Mouse (Mus musculus) limb, embryonic 15.5 days (tissue): Measurements from ENCODE around the gene Casp1. TPM values are rescaled to one million over a fixed set of nuclear protein-coding genes. Genes with fewer than 3 reads are reported as not detected.

ENCODE experiments used
- ATAC-seq: fragments of 200-750 bp; cut with Nextera tagmentation; 2 replicates; pipeline ENCODE4 v1.8.0; 2017; ENCODE audit warnings: low read depth, moderate TSS enrichment; ENCODE audit not compliant: insufficient number of reproducible peaks, low FRiP score, low TSS enrichment
- H3K27ac ChIP-seq: fragments of 300-500 bp; sonication (generic); 2 replicates; pipeline ENCODE4 v1.5.1; 2015; ENCODE audit warnings: moderate library complexity, mild to moderate bottlenecking, inconsistent platforms
- H3K27me3 ChIP-seq: fragments of 300-500 bp; sonication (generic); 2 replicates; pipeline ENCODE4 v1.6.1; 2015; ENCODE audit warnings: inconsistent platforms
- H3K36me3 ChIP-seq: fragments of 300-500 bp; sonication (generic); 2 replicates; pipeline ENCODE4 v1.6.1; 2015; ENCODE audit warnings: inconsistent platforms
- H3K4me1 ChIP-seq: fragments of 300-500 bp; sonication (generic); 2 replicates; pipeline ENCODE4 v1.6.1; 2015; ENCODE audit warnings: inconsistent platforms
- H3K4me2 ChIP-seq: fragments of 300-500 bp; sonication (generic); 2 replicates; pipeline ENCODE4 v1.6.1; 2015; ENCODE audit warnings: mild to moderate bottlenecking, inconsistent platforms
- H3K4me3 ChIP-seq: fragments of 300-500 bp; sonication (generic); 2 replicates; pipeline ENCODE4 v1.5.1; 2015; ENCODE audit warnings: mild to moderate bottlenecking, inconsistent platforms
- H3K9ac ChIP-seq: fragments of 300-500 bp; sonication (generic); 2 replicates; pipeline ENCODE4 v1.6.1; 2015; ENCODE audit warnings: inconsistent platforms
- H3K9me3 ChIP-seq: fragments of 300-500 bp; sonication (generic); 2 replicates; pipeline ENCODE4 v1.6.1; 2016; ENCODE audit warnings: inconsistent platforms
- WGBS: fragments of 180-500 bp; shearing (Covaris S2); methylation state at CpG from one replicate; pipeline ENCODE4 v1.1.7; 2015; 5-methylcytosine and 5-hydroxymethylcytosine counted together
- polyA plus RNA-seq: library from polyadenylated mRNA; unstranded; fragments of >200 nt; fragmentation: Nextera tagmentation; extraction: Ambion mirVana; gene quantifications from 2 replicates; pipeline ENCODE4 v1.2.1, GENCODE M21; 2015

Casp1 gene
- polyA plus RNA-seq = 5.1 and 5.9 TPM in 2 replicates

- H3K4me3 ChIP-seq = no peak within 1 kb of the TSS
- H3K4me1 ChIP-seq = no peaks in the 10 kb centered on the region
- no peak for ATAC-seq
- no peak within 1 kb of the TSS for H3K27ac ChIP-seq
- H3K36me3 ChIP-seq = no peaks in the 10 kb centered on the region
- H3K9me3 ChIP-seq = no peaks in the 10 kb centered on the region
- H3K27me3 ChIP-seq = no peaks in the 10 kb centered on the region
- H3K4me2 ChIP-seq = no peak within 1 kb of the TSS
- H3K9ac ChIP-seq = no peak within 1 kb of the TSS
- 70% methylated on average over 11 of the region's 11 CpGs for WGBS
Observed at GRCm38 (mm10) chr9:5298329-5299131, at the start of gene Casp1. Casp1 (plus strand) TSS chr9:5298517.

- ATAC-seq = no peak
- WGBS = 53% methylated on average over 2 of the region's 2 CpGs
- Histone ChIP-seq H3K9ac (no peak overlapping the region), H3K27me3 (no peaks in the 10 kb centered on the region), H3K4me2 (no peak overlapping the region), H3K36me3 (no peaks in the 10 kb centered on the region), H3K4me3 (no peak overlapping the region), H3K9me3 (no peaks in the 10 kb centered on the region), H3K27ac (no peak overlapping the region), H3K4me1 (no peaks in the 10 kb centered on the region)
Observed at GRCm38 (mm10) chr9:5263951-5264475, 34.3 kb upstream of the Casp1 start.

GRCm38 (mm10) chr9:5270274-5270673, 28.0 kb upstream of the Casp1 start:
- Histone ChIP-seq H3K4me3 (no peak overlapping the region), H3K4me2 (no peak overlapping the region), H3K27me3 (no peaks in the 10 kb centered on the region), H3K36me3 (no peaks in the 10 kb centered on the region), H3K27ac (no peak overlapping the region), H3K4me1 (no peaks in the 10 kb centered on the region), H3K9ac (no peak overlapping the region), H3K9me3 (no peaks in the 10 kb centered on the region)
- no peak for ATAC-seq
- 71% methylated on average over 2 of the region's 2 CpGs for WGBS

GRCm38 (mm10) chr9:5270884-5271283, 27.4 kb upstream of the Casp1 start:
- no peak overlapping the region for H3K9ac ChIP-seq
- H3K27me3 ChIP-seq = no peaks in the 10 kb centered on the region
- H3K4me3 ChIP-seq = no peak overlapping the region
- H3K36me3 ChIP-seq = no peaks in the 10 kb centered on the region
- H3K4me1 ChIP-seq = no peaks in the 10 kb centered on the region
- H3K4me2 ChIP-seq = no peak overlapping the region
- no peak overlapping the region for H3K27ac ChIP-seq
- H3K9me3 ChIP-seq = no peaks in the 10 kb centered on the region
- ATAC-seq = no peak
- 10% methylated on average over 1 of the region's 1 CpGs for WGBS

- Histone ChIP-seq H3K9ac (no peak overlapping the region), H3K4me2 (no peak overlapping the region), H3K4me1 (no peaks in the 10 kb centered on the region), H3K27me3 (no peaks in the 10 kb centered on the region), H3K4me3 (no peak overlapping the region), H3K36me3 (no peaks in the 10 kb centered on the region), H3K27ac (no peak overlapping the region), H3K9me3 (no peaks in the 10 kb centered on the region)
- ATAC-seq = no peak
- WGBS = 69% methylated on average over 6 of the region's 6 CpGs
Observed at GRCm38 (mm10) chr9:5271334-5271845, 26.9 kb upstream of the Casp1 start.

GRCm38 (mm10) chr9:5286071-5286470, 12.2 kb upstream of the Casp1 start:
- 34% methylated on average over 2 of the region's 2 CpGs for WGBS
- ATAC-seq = no peak

GRCm38 (mm10) chr9:5286597-5286996, 11.7 kb upstream of the Casp1 start:
- no peak overlapping the region for H3K4me2 ChIP-seq
- no peaks in the 10 kb centered on the region for H3K9me3 ChIP-seq
- H3K9ac ChIP-seq = no peak overlapping the region
- no peak for ATAC-seq
- no peak overlapping the region for H3K27ac ChIP-seq
- no peaks in the 10 kb centered on the region for H3K4me1 ChIP-seq
- H3K36me3 ChIP-seq = no peaks in the 10 kb centered on the region
- H3K4me3 ChIP-seq = no peak overlapping the region
- H3K27me3 ChIP-seq = no peaks in the 10 kb centered on the region

More at GRCm38 (mm10) chr9:5286071-5286470, 12.2 kb upstream of the Casp1 start:
- no peak overlapping the region for H3K4me3 ChIP-seq
- H3K9ac ChIP-seq = no peak overlapping the region
- no peaks in the 10 kb centered on the region for H3K4me1 ChIP-seq
- H3K4me2 ChIP-seq = no peak overlapping the region
- no peak overlapping the region for H3K27ac ChIP-seq
- no peaks in the 10 kb centered on the region for H3K27me3 ChIP-seq
- H3K36me3 ChIP-seq = no peaks in the 10 kb centered on the region
- H3K9me3 ChIP-seq = no peaks in the 10 kb centered on the region

GRCm38 (mm10) chr9:5296354-5297237, 1.7 kb upstream of the Casp1 start:
- Histone ChIP-seq H3K9me3 (no peaks in the 10 kb centered on the region), H3K27ac (no peak overlapping the region), H3K4me1 (no peaks in the 10 kb centered on the region), H3K27me3 (no peaks in the 10 kb centered on the region), H3K36me3 (no peaks in the 10 kb centered on the region), H3K4me2 (no peak overlapping the region), H3K4me3 (no peak overlapping the region), H3K9ac (no peak overlapping the region)
- WGBS = 71% methylated on average over 2 of the region's 2 CpGs
- no peak for ATAC-seq

- Histone ChIP-seq H3K4me1 (no peaks in the 10 kb centered on the region), H3K9me3 (no peaks in the 10 kb centered on the region), H3K27me3 (no peaks in the 10 kb centered on the region), H3K4me2 (no peak overlapping the region), H3K27ac (no peak overlapping the region), H3K36me3 (no peaks in the 10 kb centered on the region), H3K4me3 (no peak overlapping the region), H3K9ac (no peak overlapping the region)
- 74% methylated on average over 2 of the region's 2 CpGs for WGBS
- no peak for ATAC-seq
Observed at GRCm38 (mm10) chr9:5299132-5299381, 740 bp downstream of the Casp1 start.

- H3K9me3 ChIP-seq = no peaks in the 10 kb centered on the region
- H3K27ac ChIP-seq = no peak within 1 kb of the TSS
- peak within 1 kb of the TSS; percentile 20 for H3K4me3 ChIP-seq
- H3K4me2 ChIP-seq = no peak within 1 kb of the TSS
- H3K4me1 ChIP-seq = no peaks in the 10 kb centered on the region
- ATAC-seq = no peak
- WGBS = 33% methylated on average over 5 of the region's 5 CpGs
- H3K9ac ChIP-seq = no peak within 1 kb of the TSS
- H3K27me3 ChIP-seq = no peaks in the 10 kb centered on the region
- H3K36me3 ChIP-seq = no peaks in the 10 kb centered on the region
Observed at GRCm38 (mm10) chr9:5308561-5308960, 10.2 kb downstream of the Casp1 start, which contains the start of gene Casp4. Casp4 (plus strand) TSS chr9:5308828.

- Histone ChIP-seq H3K4me2 (no peak overlapping the region), H3K9ac (no peak overlapping the region), H3K27ac (no peak overlapping the region), H3K27me3 (no peaks in the 10 kb centered on the region), H3K4me3 (no peak overlapping the region), H3K4me1 (no peaks in the 10 kb centered on the region), H3K36me3 (no peaks in the 10 kb centered on the region), H3K9me3 (no peaks in the 10 kb centered on the region)
- ATAC-seq = no peak
Observed at GRCm38 (mm10) chr9:5310112-5310511, 11.8 kb downstream of the Casp1 start.

- Histone ChIP-seq H3K27ac (no peak overlapping the region), H3K4me2 (no peak overlapping the region), H3K4me1 (no peaks in the 10 kb centered on the region), H3K36me3 (no peaks in the 10 kb centered on the region), H3K9ac (no peak overlapping the region), H3K9me3 (no peaks in the 10 kb centered on the region), H3K27me3 (no peaks in the 10 kb centered on the region), H3K4me3 (no peak overlapping the region)
- no peak for ATAC-seq
- WGBS = 55% methylated on average over 4 of the region's 4 CpGs
Observed at GRCm38 (mm10) chr9:5311435-5311834, 13.1 kb downstream of the Casp1 start.
